Mouse (Mus musculus) kidney, embryonic 14.5 days (tissue): ENCODE data around the gene Gm13278. TPM values are rescaled to one million over a fixed set of nuclear protein-coding genes. Genes with fewer than 3 reads are reported as not detected.

Experiments
- ATAC-seq: fragments of 200-750 bp; cut with Nextera tagmentation; 2 replicates; pipeline ENCODE4 v1.8.0; 2017; ENCODE audit warnings: moderate number of reproducible peaks, mild to moderate bottlenecking, moderate TSS enrichment, moderate library complexity; ENCODE audit not compliant: low FRiP score, low TSS enrichment
- H3K27ac ChIP-seq: fragments of 300-500 bp; sonication (generic); 2 replicates; pipeline ENCODE4 v1.5.1; 2014; ENCODE audit warnings: low read depth, mild to moderate bottlenecking, low read length, moderate library complexity, mixed read lengths
- H3K27me3 ChIP-seq: fragments of 300-500 bp; sonication (generic); 2 replicates; pipeline ENCODE4 v1.6.1; 2014; ENCODE audit warnings: mild to moderate bottlenecking, low read length; ENCODE audit not compliant: control insufficient read depth, insufficient read depth
- H3K36me3 ChIP-seq: fragments of 300-500 bp; sonication (generic); 2 replicates; pipeline ENCODE4 v1.6.1; 2014; ENCODE audit warnings: low read length, mixed read lengths; ENCODE audit not compliant: control insufficient read depth, insufficient read depth
- H3K4me1 ChIP-seq: fragments of 300-500 bp; sonication (generic); 2 replicates; pipeline ENCODE4 v1.6.1; 2014; ENCODE audit warnings: low read length, mixed read lengths; ENCODE audit not compliant: control insufficient read depth, insufficient read depth
- H3K4me2 ChIP-seq: fragments of 300-500 bp; sonication (generic); replicated peaks from 2 replicates; pipeline ENCODE4 v1.6.1; 2014; ENCODE audit warnings: low read depth, mild to moderate bottlenecking, low read length
- H3K4me3 ChIP-seq: fragments of 300-500 bp; sonication (generic); 2 replicates; pipeline ENCODE4 v1.5.1; 2014; ENCODE audit warnings: mild to moderate bottlenecking, low read length
- H3K9ac ChIP-seq: fragments of 300-500 bp; sonication (generic); 2 replicates; pipeline ENCODE4 v1.6.1; 2014; ENCODE audit warnings: low read depth, mild to moderate bottlenecking, low read length, moderate library complexity
- H3K9me3 ChIP-seq: fragments of 300-500 bp; sonication (generic); 2 replicates; pipeline ENCODE4 v1.6.1; 2016; ENCODE audit warnings: low read length; ENCODE audit not compliant: control insufficient read depth
- WGBS: fragments of 180-500 bp; shearing (Covaris S2); extraction: QIAGEN DNeasy Blood & Tissue Kit; methylation state at CpG from one replicate; pipeline ENCODE4 v1.1.7; 2014; 5-methylcytosine and 5-hydroxymethylcytosine counted together
- polyA plus RNA-seq: library from polyadenylated mRNA; unstranded; fragments of >200 nt; fragmentation: Nextera tagmentation; extraction: Ambion mirVana; gene quantifications from 2 replicates; pipeline ENCODE4 v1.2.1, GENCODE M21; 2014

Gene Gm13278
- polyA plus RNA-seq, 1 experiment from 2014 or later = not detected

DNA sequence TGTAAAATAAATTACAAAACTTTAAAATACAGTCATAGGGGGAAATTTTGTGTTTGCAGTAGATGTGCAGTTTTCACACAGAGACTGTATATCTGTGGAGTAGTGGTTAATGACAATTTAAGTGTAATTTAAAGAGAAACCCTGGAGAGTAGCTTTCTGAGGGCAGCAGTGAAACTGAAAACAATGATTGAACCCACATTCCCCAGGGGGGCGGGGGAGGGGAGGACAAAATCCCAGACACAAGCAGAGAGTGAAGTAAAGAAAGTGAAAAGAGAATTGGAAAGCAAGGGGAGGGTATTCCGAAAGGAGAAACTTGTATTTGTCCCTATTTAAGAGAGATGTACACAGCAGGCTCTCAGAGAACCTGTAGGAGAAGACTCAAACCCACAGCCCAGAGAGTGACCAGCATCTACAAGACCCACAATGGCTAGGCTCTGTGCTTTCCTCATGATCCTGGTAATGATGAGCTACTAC is 50.1 kb downstream of the Gm13278 start, which contains the start of gene Ifna4:
TSS of gene Ifna4 (plus strand) at position 424 of the 474 bp plus-strand sequence.
- Histone ChIP-seq H3K9me3 (no peaks in the 10 kb centered on the region), H3K27ac (no peak within 1 kb of the TSS), H3K4me3 (no peak within 1 kb of the TSS), H3K27me3 (no peaks in the 10 kb centered on the region), H3K36me3 (no peaks in the 10 kb centered on the region), H3K4me2 (no peak within 1 kb of the TSS), H3K9ac (no peak within 1 kb of the TSS), H3K4me1 (no peaks in the 10 kb centered on the region)
- 70% methylated on average over 2 of the region's 2 CpGs for WGBS
- ATAC-seq = no peak

Other genes with a start within 250 kb of the Gm13278 start
- not detected in 2 replicates for gene Ifna15, start 233.3 kb upstream of the Gm13278 start, polyA plus RNA-seq
- not detected in 2 replicates for gene Ifna14, start 219.8 kb upstream of the Gm13278 start, polyA plus RNA-seq
- not detected in 2 replicates for gene Ifna9, start 199.2 kb upstream of the Gm13278 start, polyA plus RNA-seq
- not detected in 2 replicates for gene Ifna12, start 188.2 kb upstream of the Gm13278 start, polyA plus RNA-seq
- gene C87499, start 157.1 kb upstream of the Gm13278 start, polyA plus RNA-seq = not detected in 2 replicates
- not detected in 2 replicates for gene Ifna13, start 147.1 kb upstream of the Gm13278 start, polyA plus RNA-seq
- not detected in 2 replicates for gene Ifna16, start 114.6 kb upstream of the Gm13278 start, polyA plus RNA-seq
- not detected in 2 replicates for gene Ifna2, start 107.6 kb upstream of the Gm13278 start, polyA plus RNA-seq
- gene Ifnab, start 100.2 kb upstream of the Gm13278 start, polyA plus RNA-seq = not detected in 2 replicates
- gene Gm26566, start 69.7 kb upstream of the Gm13278 start, polyA plus RNA-seq = 0.31 and 0.81 TPM in 2 replicates
- gene Klhl9, start 69.1 kb upstream of the Gm13278 start, polyA plus RNA-seq = 86.2 and 120 TPM in 2 replicates
- not detected in 2 replicates for gene Gm13271, start 36.7 kb upstream of the Gm13278 start, polyA plus RNA-seq
- gene Gm13283, start 31.4 kb upstream of the Gm13278 start, polyA plus RNA-seq = 0.30 and 0.47 TPM in 2 replicates
- gene Gm13290, start 17.7 kb upstream of the Gm13278 start, polyA plus RNA-seq = 0.51 and 0.92 TPM in 2 replicates
- not detected in 2 replicates for gene Gm13289, start 14.6 kb upstream of the Gm13278 start, polyA plus RNA-seq
- gene Gm13272, start 11.7 kb upstream of the Gm13278 start, polyA plus RNA-seq = not detected in 2 replicates
- gene Ifnz, start 9.4 kb upstream of the Gm13278 start, polyA plus RNA-seq = 0.19 TPM in 1 of 2 replicates, not detected in the other
- not detected in 2 replicates for gene Gm13276, start 5.8 kb upstream of the Gm13278 start, polyA plus RNA-seq
- not detected in 2 replicates for gene Gm13277, start 2.9 kb upstream of the Gm13278 start, polyA plus RNA-seq
- gene Gm13275, start 2.9 kb downstream of the Gm13278 start, polyA plus RNA-seq = not detected in 2 replicates
- not detected in 2 replicates for gene Gm13279, start 5.8 kb downstream of the Gm13278 start, polyA plus RNA-seq
- 0.19 and 0.69 TPM in 2 replicates for gene Gm13285, start 8.1 kb downstream of the Gm13278 start, polyA plus RNA-seq
- gene Gm13287, start 11.7 kb downstream of the Gm13278 start, polyA plus RNA-seq = not detected in 2 replicates
- gene Gm13288, start 14.0 kb downstream of the Gm13278 start, polyA plus RNA-seq = not detected in 2 replicates
- not detected in 2 replicates for gene Ifna7, start 24.7 kb downstream of the Gm13278 start, polyA plus RNA-seq
- not detected in 2 replicates for gene Ifna11, start 28.4 kb downstream of the Gm13278 start, polyA plus RNA-seq
- not detected in 2 replicates for gene Ifna6, start 35.9 kb downstream of the Gm13278 start, polyA plus RNA-seq
- gene Ifna5, start 44.0 kb downstream of the Gm13278 start, polyA plus RNA-seq = not detected in 2 replicates
- gene Ifna4, start 50.3 kb downstream of the Gm13278 start, polyA plus RNA-seq = not detected in 2 replicates
- not detected in 2 replicates for gene Ifna1, start 58.5 kb downstream of the Gm13278 start, polyA plus RNA-seq
- not detected in 2 replicates for gene Ifne, start 88.7 kb downstream of the Gm13278 start, polyA plus RNA-seq